Mouse (Mus musculus) brain, embryonic 14.5 days (tissue): ENCODE results near the gene Icam2.

ENCODE experiments used
- CTCF ChIP-seq: fragments of 200-500 bp; IDR thresholded peaks from 2 replicates; pipeline ENCODE4 v1.5.1; 2012; ENCODE audit warnings: inconsistent platforms, mild to moderate bottlenecking, moderate library complexity, borderline replicate concordance; ENCODE audit not compliant: insufficient read depth, insufficient read length; ENCODE audit errors: extremely low read depth
- POLR2A ChIP-seq: fragments of 200-500 bp; IDR thresholded peaks from 2 replicates; pipeline ENCODE4 v1.6.1; 2012; ENCODE audit warnings: mild to moderate bottlenecking, inconsistent platforms, borderline replicate concordance; ENCODE audit not compliant: poor library complexity, insufficient read depth, insufficient read length, severe bottlenecking; ENCODE audit errors: extremely low read depth

GRCm38 (mm10) chr11:106344910-106345309 lies 43.0 kb downstream of the Icam2 start:
- no peak for TF ChIP-seq CTCF
- no peak for TF ChIP-seq POLR2A
